Mouse (Mus musculus) cerebellum, adult 9-11 months (tissue): ENCODE results near the gene Snx30.
"Not testable (repeated sequence)": the region's sequence is repeated elsewhere in the genome, so short reads cannot be mapped to it uniquely, and the experiment has no call there.

Source experiments
- DNase-seq: peaks from one replicate; pipeline ENCODE4 v3.0.0; 2022

Snx30 gene

DNA sequence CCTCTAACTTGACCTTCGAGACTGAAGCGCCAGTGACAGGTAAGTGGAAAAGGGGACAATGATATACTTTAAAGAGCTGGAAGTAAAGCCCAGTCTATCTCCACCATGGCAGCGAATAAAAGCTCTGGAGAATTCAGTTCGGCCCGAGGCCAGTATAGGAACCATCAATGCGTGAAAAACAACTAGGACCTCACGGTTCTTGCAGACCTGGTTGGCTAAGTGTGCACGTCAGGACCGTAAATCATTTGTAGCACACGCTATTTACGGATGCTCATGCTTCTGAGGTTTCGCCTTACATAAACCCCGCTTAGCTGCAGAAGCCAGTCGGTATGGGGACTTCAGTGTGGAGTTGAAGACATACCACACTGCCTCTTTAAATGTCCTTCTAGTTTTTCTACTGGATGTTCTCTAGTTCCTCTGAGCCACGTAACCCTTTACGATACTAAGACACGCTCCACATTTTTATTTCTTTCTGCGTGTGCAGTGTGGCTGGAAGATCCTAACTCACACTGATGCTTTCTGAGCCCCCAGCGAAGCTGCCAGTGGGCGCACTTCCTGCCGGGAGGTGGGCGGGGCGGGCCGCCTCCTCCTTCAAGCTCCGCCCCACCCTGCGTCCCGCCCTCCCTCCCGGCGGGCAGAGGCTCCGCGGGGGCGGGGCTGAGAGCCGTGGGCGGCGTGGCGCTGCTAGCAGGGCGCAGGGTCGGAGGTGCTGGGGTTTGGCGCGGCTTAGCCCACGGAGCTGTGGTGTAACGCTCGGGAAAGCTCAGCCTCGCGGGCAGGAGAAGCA lies at the start of gene Snx30:
Snx30 (plus strand) TSS at position 660 of the 787 bp plus-strand sequence.
- DNase-seq, result peak; percentile 92

- peak; percentile 85 for DNase-seq
Observed at GRCm38 (mm10) chr4:59756332-59757082, 49.1 kb upstream of the Snx30 start.

DNA sequence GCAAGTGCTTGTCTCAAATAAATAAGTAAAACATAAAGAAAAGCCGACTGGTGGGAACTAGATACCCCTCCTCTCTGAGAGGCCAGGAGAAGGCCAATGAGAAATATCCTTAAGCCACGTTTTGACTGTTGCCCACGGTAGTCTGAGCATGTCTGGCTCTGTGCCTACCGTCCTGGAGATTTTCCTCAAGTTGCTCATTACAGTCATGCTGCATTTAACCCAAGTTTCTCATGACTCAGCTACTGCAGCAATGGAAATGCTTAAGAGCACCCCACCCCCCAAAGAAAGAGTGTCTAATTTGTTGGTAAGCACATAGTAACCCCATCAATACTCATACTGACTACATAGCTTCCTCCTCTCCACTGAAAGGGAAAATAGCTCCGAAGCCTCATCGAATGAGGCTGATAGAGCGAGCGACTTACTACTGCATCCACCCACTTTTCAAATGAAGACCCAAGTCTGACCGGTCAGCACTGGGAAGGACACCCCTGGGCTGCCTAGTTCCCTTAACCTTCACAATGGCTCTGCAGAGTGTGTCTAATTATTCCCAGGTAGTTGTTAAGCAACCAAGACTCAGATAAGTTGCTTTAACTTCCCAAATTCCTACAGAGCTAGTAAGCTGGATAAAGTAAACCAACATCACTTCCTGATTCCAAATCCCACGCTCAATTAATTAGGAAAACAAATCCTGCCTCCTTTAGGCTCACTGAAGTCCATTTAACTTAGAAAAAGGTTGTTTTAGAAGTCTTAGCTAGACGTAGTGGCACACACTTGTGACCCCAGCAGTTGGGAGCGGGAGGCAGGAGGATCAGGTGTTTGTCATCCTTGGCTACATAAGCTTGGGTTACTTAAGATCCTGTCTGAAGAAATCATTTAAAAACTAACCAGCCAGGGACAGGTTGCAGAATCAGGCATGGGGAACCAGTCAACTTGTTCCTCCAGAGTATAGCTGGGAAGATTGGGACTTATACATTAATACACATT lies 47.9 kb upstream of the Snx30 start:
- DNase-seq, result no peak

- DNase-seq, result no peak
Observed at GRCm38 (mm10) chr4:59760016-59760415, 45.6 kb upstream of the Snx30 start.

GRCm38 (mm10) chr4:59760636-59761364 lies 44.8 kb upstream of the Snx30 start:
- DNase-seq, result no peak

- no peak for DNase-seq
Observed at GRCm38 (mm10) chr4:59761365-59761729, 44.3 kb upstream of the Snx30 start.

DNA sequence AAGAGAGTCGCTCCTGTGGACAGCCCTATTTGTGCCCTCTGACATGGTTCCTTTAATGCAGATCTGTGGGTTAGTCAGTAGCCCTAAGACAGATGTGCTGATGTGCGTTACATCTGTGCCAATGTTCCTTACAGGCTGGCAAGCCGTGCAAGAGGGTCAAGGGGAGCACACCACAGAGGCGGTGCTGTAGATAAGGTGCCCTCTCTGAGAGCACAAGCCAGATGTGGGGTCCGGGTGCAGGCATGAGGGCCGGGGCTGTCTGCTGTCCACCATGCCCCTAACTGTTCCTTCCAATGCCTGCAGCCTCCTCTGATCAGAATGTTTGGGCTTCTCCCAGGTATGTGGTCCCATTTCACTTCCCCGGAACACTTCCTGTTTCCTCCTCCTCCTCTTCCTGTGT lies 40.7 kb upstream of the Snx30 start:
- no peak for DNase-seq

DNA sequence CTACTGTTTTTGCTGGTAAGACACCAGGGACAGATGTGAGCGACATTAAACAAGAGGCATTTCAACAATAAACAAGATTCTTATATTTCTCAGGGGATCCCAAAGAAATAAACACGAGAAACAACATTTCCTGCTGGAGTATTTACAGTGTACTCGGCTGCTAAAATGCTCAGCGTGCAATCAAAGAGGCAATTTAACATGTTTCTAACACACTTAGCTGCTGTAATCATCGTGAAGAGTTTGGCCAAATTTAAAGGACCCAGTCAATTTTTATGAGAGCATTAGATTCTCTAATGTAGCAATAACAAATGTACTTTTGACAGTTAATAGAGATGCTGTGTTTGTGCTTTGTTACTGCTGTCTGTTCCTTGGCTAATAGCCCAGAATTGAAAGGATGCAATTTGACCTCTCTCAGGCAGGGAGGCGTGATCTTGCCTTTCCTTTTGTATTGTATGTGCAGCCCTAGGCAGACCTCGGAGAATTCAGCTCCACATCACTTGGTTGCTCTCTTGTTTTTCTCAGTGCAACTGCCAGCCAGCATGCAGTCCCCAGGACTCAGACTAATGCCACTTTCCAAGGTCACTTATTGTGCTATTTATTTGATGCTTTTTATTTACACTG lies 40.1 kb upstream of the Snx30 start:
- DNase-seq, result no peak

DNA sequence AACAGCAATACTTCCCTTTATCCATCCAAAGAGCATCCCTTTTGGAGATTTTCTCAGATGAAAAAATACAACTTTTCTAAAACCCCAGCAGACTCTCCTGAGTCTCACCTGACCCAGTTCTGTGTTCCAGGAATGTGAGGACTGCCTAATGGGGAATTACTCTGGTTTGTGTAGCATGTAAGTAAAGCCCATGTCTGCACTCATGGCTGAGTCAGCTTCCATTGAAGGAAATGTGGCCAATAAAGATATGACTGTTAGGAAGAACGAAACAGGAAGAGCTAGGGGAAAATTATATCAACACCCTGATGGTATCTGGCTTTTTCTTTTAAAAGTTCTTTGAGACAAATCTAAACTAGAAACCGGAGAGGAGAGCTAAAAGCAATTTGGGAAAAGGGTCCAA lies 37.9 kb upstream of the Snx30 start:
- no peak for DNase-seq

DNA sequence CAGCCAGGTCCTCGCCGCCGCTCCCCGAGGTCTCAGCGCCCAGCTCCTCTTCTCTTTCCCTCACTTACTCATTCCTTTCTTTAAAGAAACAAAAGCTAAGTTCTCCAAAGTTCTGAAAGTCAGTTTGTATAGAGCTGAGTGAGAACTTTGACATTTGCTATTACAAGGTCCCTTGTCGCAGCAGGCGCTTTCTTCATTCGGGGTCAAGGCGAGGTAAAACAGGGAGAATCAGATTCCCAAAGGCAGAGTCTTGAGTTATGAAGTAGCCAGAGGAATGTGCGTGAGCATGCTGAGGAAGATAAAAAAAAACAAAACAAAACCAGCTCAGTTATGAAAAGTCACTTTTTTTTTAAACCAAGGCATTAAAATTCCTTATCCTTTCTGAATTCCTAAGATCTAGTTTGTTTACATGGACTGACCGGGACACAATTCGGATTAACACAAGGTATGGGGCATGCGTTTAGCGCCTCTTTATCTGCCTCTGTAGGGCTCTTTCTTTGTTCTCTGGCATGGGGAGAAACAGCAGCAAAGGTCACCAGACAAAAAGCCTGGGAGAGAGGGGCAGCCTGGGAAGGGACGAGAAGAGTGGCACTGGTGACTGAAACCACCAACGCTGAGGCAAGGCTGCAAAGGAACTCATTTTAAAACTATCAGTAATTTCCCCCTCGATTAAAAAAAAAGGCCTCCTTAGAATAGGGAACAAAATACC lies 33.3 kb upstream of the Snx30 start:
- DNase-seq, result no peak

GRCm38 (mm10) chr4:59777828-59778227 lies 27.8 kb upstream of the Snx30 start:
- no peak for DNase-seq

DNA sequence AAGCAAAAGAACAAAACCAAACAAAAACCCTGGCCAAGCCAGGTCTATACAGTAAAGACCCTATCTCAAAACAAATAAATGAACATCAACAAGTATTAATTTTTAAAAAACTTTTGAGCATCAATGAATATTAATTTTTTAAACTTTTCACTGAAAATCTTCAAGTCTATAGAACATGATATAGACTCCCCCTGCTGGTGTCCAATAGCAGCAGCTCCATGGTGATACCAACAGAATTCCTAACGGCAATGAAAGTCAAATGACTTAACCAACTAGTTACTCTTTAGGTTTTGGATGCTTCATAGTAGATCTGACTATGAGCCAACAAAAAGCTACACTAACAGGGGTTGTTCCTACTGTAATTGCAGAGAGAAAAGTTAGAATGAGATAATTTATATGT lies 25.1 kb upstream of the Snx30 start:
- DNase-seq, result no peak

- DNase-seq, result no peak
Observed at GRCm38 (mm10) chr4:59782853-59783684, 22.6 kb upstream of the Snx30 start.

DNA sequence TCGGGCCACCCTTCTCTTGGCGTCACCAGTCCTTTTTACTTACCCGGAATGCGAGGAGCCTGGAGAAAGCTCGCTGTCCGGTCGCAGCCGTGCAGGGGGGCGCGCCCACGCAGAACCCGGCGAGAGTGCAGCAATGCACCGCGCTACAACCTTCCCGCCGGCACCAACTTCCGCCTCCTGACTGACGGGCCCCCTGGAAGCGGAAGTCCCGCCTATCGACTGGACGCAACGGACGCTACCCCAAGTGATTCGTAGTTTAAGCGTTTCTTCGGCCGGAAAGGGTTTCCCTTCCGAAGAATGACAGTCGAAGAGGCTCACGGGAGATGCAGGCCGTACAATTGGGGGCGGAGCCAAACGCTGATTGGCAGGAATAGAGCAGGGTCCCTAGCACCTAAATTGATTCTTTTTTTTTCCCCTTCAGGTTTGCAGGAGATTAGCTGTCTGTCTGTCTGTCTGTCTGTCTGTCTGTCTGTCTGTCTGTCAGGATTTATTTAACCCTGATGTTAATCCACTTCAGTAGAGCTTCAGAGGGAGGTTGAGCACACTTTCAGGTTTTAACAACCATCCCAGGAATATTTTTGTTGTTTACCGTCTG lies 21.9 kb upstream of the Snx30 start:
- peak; percentile 97 for DNase-seq

DNA sequence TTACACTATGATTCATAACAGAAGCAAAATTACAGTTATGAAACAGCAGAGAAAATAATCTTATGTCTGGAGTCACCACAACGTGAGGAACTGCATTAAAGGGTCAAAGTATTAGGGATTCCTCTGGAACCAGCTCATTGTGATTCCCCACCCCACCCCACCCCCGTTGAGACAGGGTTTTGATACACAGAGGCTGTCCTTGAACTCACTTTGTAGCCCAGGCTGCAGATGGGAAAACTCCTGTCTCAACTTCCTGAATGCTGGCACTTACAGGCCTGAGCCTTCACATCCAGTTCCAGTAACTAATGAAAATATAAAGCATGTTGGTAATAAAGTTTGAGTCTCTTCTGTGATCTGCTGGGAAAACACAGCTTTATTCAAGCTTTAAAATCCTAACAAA lies 20.2 kb upstream of the Snx30 start:
- no peak for DNase-seq

DNA sequence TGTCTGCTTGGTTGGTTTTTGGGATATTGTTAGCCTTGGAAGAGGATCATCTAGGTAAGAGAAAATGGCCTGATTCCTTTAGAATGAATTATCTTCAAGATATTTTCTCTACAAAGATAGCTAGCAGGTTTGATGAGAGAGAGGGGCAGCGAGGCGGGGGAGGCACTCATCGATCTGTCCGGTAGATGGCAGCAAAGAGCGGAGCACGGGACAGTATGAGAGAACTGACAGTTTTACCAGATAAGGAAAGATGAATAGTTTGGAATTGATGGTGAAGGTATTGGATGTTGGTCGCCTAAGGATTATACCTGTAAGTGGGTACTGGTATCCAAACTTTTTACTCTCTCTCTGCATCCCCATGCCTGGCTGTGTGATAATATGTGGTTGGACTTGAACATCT lies 19.0 kb upstream of the Snx30 start:
- DNase-seq, result peak; percentile 67

DNA sequence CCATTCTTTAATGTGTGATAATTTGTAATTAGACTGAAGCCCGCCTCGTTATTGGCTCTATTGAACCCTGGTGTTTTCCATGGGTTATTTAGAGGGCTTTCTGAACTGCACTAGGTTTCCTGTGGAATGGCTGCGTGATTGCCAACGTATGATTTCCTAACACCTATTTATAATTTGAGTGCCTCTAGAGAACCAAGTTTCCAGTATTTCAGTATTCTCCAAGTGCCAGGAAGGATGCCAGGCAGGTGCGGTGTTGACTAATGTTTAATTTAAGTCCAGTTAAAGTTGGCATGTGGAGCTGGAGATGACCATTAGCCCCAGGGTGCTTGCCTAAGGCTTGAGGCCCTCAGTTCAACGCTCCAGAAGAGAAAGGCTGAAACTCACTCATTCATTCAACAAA lies 18.5 kb upstream of the Snx30 start:
- DNase-seq, result peak; percentile 28

DNA sequence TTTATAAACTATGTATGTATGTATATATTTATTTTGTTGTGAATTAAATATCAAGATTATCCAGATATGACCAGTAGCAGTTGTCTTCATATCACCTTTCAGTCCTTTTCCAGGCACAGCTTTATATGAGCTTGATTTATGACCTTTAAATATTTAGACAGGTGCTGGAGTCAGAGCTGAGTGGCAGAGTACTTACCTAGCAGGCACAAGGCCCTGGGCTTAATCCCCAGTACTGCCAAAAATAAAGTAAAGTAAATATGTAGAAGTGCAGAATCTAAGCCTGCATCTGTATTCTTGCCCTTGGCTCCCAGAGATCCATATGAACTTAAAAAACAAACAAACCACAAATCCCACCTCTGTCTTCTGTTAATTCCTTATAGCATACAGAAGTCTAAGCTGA lies 16.6 kb upstream of the Snx30 start:
- DNase-seq, result no peak

- not testable (repeated sequence) for DNase-seq
Observed at GRCm38 (mm10) chr4:59793626-59794025, 12.0 kb upstream of the Snx30 start.

DNA sequence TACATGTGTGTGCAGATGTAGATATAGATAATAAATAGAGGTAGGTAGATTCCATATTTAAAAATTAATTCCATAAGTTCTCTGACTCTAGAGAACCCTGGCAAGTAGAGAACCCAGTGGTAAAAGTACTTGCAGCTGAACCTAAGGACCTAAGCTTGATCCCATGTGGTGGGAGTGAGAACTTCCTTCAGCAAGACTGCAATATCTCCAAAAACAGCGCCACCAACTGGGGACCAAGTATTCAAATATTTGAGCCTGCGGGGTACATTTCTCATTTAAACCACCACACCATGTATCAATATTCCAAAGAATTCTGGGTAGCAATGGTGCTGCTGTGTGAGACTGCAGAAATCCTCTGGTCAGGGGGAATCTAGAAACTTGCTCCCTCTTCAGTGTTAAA lies 11.5 kb upstream of the Snx30 start:
- no peak for DNase-seq
